Mouse (Mus musculus): ENCODE measurements around the gene Igf2bp3. TPM values are rescaled to one million over a fixed set of nuclear protein-coding genes. Genes with fewer than 3 reads are reported as not detected.
A peak's percentile ranks its signal among the peaks of the same experiment; 100 is the strongest.

Igf2bp3 gene
- polyA plus RNA-seq, 1 experiment from 2014 or later = 41.0 TPM

DNA sequence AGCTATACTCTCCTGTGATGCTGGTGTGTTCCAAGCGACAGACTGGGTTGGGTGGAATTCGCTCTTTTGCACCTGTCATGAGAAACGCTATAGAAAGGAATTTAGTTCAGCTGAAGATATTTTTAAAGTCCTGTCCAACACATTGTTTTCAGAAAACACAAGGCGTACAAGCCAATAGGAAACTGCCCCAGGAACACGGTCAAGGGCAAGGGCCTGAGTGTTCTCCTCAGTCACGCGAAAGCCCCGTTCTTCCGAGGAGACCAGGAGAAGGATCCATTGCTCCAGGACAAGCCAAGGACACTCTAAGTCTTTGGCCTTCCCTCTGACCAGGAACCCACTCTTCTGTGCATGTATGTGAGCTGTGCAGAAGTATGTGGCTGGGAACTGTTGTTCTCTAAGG lies 158.7 kb downstream of the Igf2bp3 start:
- no peak for ATAC-seq (ENCODE audit: low read depth)
- WGBS = 76% methylated on average over 9 of the region's 9 CpGs

DNA sequence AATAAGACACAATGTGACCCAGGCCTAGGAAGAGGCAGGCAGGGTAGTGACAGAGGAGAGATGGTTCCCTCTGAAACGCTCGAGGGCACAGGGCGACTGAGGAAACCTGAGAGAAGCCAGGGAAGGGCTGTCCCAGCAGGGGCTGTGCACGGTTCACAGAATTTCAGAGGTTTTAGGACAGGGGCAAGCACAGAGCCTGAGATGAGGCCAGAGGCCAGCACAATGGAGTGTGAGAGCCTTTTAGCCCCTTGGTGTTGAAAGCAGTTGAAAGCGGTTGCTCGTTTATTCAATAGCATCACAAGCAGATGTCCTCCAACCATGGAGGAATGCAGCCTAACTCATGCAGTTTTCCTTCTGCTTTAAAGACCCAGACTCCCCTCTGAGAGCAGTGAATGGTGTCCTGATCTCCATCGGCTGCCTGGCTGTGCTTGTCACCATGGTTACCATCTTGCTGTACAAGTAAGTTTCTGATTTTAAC lies 159.5 kb downstream of the Igf2bp3 start:
- H3K9ac ChIP-seq (ENCODE audit: low read length) = no peak overlapping the region
- no peaks in the 10 kb centered on the region for H3K36me3 ChIP-seq (ENCODE audit: control insufficient read depth, insufficient read depth, low read length)
- no peak overlapping the region for H3K4me3 ChIP-seq (ENCODE audit: low read length)
- H3K27me3 ChIP-seq (ENCODE audit: control insufficient read depth, insufficient read depth, low read depth, low read length) = no peaks in the 10 kb centered on the region
- no peaks in the 10 kb centered on the region for H3K4me1 ChIP-seq (replicated peaks; ENCODE audit: control insufficient read depth, insufficient read depth, low read length)
- no peak for ATAC-seq (ENCODE audit: low read depth)
- no peak overlapping the region for H3K4me2 ChIP-seq (ENCODE audit: low read depth, low read length)
- H3K9me3 ChIP-seq (ENCODE audit: control insufficient read depth, low read length) = no peaks in the 10 kb centered on the region
- 21% methylated on average over 7 of the region's 7 CpGs for WGBS
- H3K27ac ChIP-seq (ENCODE audit: low read length) = no peak overlapping the region

More for the DNA sequence above, 158.7 kb downstream of the Igf2bp3 start:
- no peaks in the 10 kb centered on the region for H3K4me1 ChIP-seq (replicated peaks; ENCODE audit: control insufficient read depth, insufficient read depth, low read length)
- no peaks in the 10 kb centered on the region for H3K27me3 ChIP-seq (ENCODE audit: control insufficient read depth, insufficient read depth, low read depth, low read length)
- H3K9ac ChIP-seq (ENCODE audit: low read length) = no peak overlapping the region
- no peaks in the 10 kb centered on the region for H3K9me3 ChIP-seq (ENCODE audit: control insufficient read depth, low read length)
- no peaks in the 10 kb centered on the region for H3K36me3 ChIP-seq (ENCODE audit: control insufficient read depth, insufficient read depth, low read length)
- no peak overlapping the region for H3K4me3 ChIP-seq (ENCODE audit: low read length)
- H3K27ac ChIP-seq (ENCODE audit: low read length) = no peak overlapping the region
- no peak overlapping the region for H3K4me2 ChIP-seq (ENCODE audit: low read depth, low read length)

DNA sequence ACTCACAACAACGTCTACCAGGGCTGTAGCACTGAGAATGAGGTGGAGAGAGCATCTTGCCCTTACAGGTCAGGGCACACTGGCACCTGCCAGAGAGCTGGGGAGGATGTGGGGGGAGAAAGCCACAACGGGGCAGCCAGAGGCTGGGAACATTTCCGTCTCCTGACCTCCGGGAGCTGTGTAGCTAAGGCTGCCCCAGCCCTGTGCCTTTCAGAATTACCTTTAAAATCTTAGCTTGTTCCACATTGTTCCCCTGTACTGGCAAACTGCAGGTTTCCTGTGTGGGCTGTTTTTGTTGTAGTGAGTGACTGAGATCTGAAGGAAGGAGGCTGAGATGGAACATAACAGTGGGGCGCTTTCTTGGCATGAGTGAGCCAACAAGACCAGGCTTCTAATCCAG lies 162.6 kb downstream of the Igf2bp3 start:
- Histone ChIP-seq H3K27ac (ENCODE audit: low read length) (no peak overlapping the region), H3K27me3 (ENCODE audit: control insufficient read depth, insufficient read depth, low read depth, low read length) (no peaks in the 10 kb centered on the region), H3K4me3 (ENCODE audit: low read length) (no peak overlapping the region), H3K36me3 (ENCODE audit: control insufficient read depth, insufficient read depth, low read length) (no peaks in the 10 kb centered on the region), H3K4me1 (replicated peaks; ENCODE audit: control insufficient read depth, insufficient read depth, low read length) (no peaks in the 10 kb centered on the region), H3K4me2 (ENCODE audit: low read depth, low read length) (no peak overlapping the region), H3K9ac (ENCODE audit: low read length) (no peak overlapping the region), H3K9me3 (ENCODE audit: control insufficient read depth, low read length) (no peaks in the 10 kb centered on the region)
- WGBS = 53% methylated on average over 5 of the region's 5 CpGs
- no peak for ATAC-seq (ENCODE audit: low read depth)

DNA sequence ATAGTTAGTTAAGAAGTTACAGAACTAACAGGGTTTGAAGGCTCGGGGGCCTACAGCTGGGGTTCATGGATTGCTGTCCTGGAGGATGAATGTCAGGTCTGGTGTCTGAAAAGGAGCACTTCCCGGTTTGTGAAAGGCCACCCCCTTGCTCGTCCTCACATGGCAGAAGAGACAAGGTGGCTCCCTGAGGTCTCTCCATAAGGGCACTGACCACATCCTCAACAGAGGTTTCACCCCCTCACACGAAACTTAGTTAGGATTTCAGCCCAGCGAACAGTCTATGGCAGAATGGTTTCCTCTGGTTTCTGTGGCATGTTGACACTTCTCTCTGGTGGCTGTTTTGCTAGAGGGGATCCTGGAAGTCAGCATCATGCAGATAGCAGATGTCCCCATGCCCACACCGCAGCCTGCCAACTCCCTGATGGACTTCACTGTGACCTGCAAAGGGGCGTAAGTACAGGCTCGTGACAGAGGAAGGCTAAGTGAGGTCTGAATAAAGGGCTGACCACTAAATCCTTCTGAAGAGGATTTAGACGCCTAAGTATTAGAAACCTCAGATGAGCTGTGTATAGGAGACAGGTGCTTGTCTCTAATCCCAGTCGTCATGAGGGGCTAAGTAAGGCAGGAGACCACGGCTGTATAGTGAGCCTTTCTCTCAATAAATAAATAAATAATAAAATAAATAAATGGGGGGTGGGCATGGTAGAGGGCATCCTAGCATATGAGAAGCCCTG lies 163.9 kb downstream of the Igf2bp3 start:
- WGBS = 68% methylated on average over 11 of the region's 11 CpGs
- H3K4me1 ChIP-seq (replicated peaks; ENCODE audit: control insufficient read depth, insufficient read depth, low read length) = no peaks in the 10 kb centered on the region
- no peak overlapping the region for H3K4me2 ChIP-seq (ENCODE audit: low read depth, low read length)
- no peaks in the 10 kb centered on the region for H3K27me3 ChIP-seq (ENCODE audit: control insufficient read depth, insufficient read depth, low read depth, low read length)
- H3K36me3 ChIP-seq (ENCODE audit: control insufficient read depth, insufficient read depth, low read length) = no peaks in the 10 kb centered on the region
- no peak overlapping the region for H3K9ac ChIP-seq (ENCODE audit: low read length)
- no peak overlapping the region for H3K27ac ChIP-seq (ENCODE audit: low read length)
- ATAC-seq (ENCODE audit: low read depth) = no peak
- no peak overlapping the region for H3K4me3 ChIP-seq (ENCODE audit: low read length)
- no peaks in the 10 kb centered on the region for H3K9me3 ChIP-seq (ENCODE audit: control insufficient read depth, low read length)

DNA sequence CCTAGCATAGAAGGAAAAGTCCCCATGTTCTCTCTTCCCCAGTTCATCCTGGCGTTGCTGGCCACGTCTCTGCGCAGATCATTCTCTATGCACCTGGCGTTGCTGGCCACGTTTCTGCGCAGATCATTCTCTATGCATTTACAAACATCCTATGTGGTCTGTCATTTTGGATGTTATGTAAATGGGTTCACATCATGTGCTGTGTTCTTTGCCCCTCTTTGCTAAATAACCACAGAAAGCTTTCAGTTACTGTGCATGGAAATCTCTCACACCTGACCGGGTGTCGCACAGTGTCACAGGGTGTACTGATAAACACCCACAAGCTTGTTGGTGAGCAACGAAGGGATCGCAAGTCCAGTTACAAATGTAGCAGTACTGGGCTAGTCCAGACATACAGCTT lies 166.4 kb downstream of the Igf2bp3 start:
- no peaks in the 10 kb centered on the region for H3K4me1 ChIP-seq (replicated peaks; ENCODE audit: control insufficient read depth, insufficient read depth, low read length)
- no peak overlapping the region for H3K4me2 ChIP-seq (ENCODE audit: low read depth, low read length)
- 83% methylated on average over 10 of the region's 10 CpGs for WGBS
- no peak overlapping the region for H3K9ac ChIP-seq (ENCODE audit: low read length)
- H3K4me3 ChIP-seq (ENCODE audit: low read length) = no peak overlapping the region
- H3K36me3 ChIP-seq (ENCODE audit: control insufficient read depth, insufficient read depth, low read length) = no peaks in the 10 kb centered on the region
- no peak overlapping the region for H3K27ac ChIP-seq (ENCODE audit: low read length)
- no peak for ATAC-seq (ENCODE audit: low read depth)
- H3K27me3 ChIP-seq (ENCODE audit: control insufficient read depth, insufficient read depth, low read depth, low read length) = no peaks in the 10 kb centered on the region
- H3K9me3 ChIP-seq (ENCODE audit: control insufficient read depth, low read length) = no peaks in the 10 kb centered on the region

DNA sequence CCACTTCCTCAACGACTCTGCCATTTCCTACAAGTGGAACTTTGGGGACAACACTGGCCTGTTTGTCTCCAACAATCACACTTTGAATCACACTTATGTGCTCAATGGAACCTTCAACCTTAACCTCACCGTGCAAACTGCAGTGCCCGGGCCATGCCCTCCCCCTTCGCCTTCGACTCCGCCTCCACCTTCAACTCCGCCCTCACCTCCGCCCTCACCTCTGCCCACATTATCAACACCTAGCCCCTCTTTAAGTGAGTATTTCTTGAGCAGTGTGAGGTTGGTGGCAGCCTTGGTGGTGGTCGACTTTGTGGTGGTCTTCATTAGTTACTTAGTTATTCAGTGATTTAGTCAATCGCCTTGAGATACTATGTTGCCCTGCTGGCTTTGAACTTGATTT lies 166.9 kb downstream of the Igf2bp3 start:
- ATAC-seq (ENCODE audit: low read depth) = no peak
- Histone ChIP-seq H3K9ac (ENCODE audit: low read length) (no peak overlapping the region), H3K36me3 (ENCODE audit: control insufficient read depth, insufficient read depth, low read length) (no peaks in the 10 kb centered on the region), H3K27ac (ENCODE audit: low read length) (no peak overlapping the region), H3K4me3 (ENCODE audit: low read length) (no peak overlapping the region), H3K9me3 (ENCODE audit: control insufficient read depth, low read length) (no peaks in the 10 kb centered on the region), H3K27me3 (ENCODE audit: control insufficient read depth, insufficient read depth, low read depth, low read length) (no peaks in the 10 kb centered on the region), H3K4me1 (replicated peaks; ENCODE audit: control insufficient read depth, insufficient read depth, low read length) (no peaks in the 10 kb centered on the region), H3K4me2 (ENCODE audit: low read depth, low read length) (no peak overlapping the region)
- WGBS = 60% methylated on average over 10 of the region's 10 CpGs

DNA sequence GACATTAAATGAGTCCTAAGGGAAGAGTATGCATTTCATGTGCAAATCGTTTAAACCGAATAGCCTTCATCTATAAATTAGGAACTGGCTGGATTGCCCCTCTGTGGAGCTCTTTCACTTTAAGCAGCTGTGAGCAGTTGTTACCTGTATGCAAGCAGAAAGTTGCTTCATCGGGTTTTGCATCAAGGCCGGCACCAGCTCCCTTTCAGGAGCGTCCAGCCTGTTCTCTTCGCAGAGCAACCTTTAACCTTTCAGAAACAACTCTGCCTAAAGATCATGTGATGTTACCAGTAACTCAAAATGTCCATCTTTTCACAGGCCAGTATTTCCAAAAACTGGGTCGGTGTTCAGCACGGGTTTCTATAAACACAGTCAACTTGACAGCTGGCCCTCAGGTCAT lies 167.8 kb downstream of the Igf2bp3 start:
- H3K27me3 ChIP-seq (ENCODE audit: control insufficient read depth, insufficient read depth, low read depth, low read length) = no peaks in the 10 kb centered on the region
- no peak overlapping the region for H3K9ac ChIP-seq (ENCODE audit: low read length)
- no peaks in the 10 kb centered on the region for H3K9me3 ChIP-seq (ENCODE audit: control insufficient read depth, low read length)
- no peaks in the 10 kb centered on the region for H3K4me1 ChIP-seq (replicated peaks; ENCODE audit: control insufficient read depth, insufficient read depth, low read length)
- no peaks in the 10 kb centered on the region for H3K36me3 ChIP-seq (ENCODE audit: control insufficient read depth, insufficient read depth, low read length)
- no peak overlapping the region for H3K27ac ChIP-seq (ENCODE audit: low read length)
- ATAC-seq (ENCODE audit: low read depth) = no peak
- H3K4me2 ChIP-seq (ENCODE audit: low read depth, low read length) = no peak overlapping the region
- no peak overlapping the region for H3K4me3 ChIP-seq (ENCODE audit: low read length)
- 71% methylated on average over 8 of the region's 8 CpGs for WGBS

DNA sequence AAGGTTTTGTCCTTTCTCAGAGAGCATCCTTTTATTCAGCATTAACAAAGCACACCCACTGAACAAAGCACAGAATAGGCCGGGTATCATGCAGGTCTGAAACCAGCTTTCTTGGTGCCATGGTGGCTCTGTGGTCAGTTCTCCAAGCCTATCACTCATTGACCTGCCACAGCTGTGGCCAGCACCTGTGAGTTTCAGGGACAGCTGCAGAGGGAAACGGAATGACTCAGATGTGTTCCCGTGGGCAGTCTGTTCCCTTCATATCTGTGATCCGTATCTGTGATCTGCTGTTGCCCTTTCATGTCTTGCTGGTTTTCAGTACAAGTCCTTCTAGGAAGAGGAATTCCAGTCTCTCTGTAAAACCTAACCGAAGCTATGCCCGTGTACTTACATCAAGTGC lies 168.3 kb downstream of the Igf2bp3 start:
- H3K4me3 ChIP-seq (ENCODE audit: low read length) = no peak overlapping the region
- WGBS = 63% methylated on average over 6 of the region's 6 CpGs
- no peaks in the 10 kb centered on the region for H3K4me1 ChIP-seq (replicated peaks; ENCODE audit: control insufficient read depth, insufficient read depth, low read length)
- no peaks in the 10 kb centered on the region for H3K27me3 ChIP-seq (ENCODE audit: control insufficient read depth, insufficient read depth, low read depth, low read length)
- H3K9ac ChIP-seq (ENCODE audit: low read length) = no peak overlapping the region
- H3K36me3 ChIP-seq (ENCODE audit: control insufficient read depth, insufficient read depth, low read length) = no peaks in the 10 kb centered on the region
- H3K9me3 ChIP-seq (ENCODE audit: control insufficient read depth, low read length) = no peaks in the 10 kb centered on the region
- no peak overlapping the region for H3K4me2 ChIP-seq (ENCODE audit: low read depth, low read length)
- ATAC-seq (ENCODE audit: low read depth) = no peak
- no peak overlapping the region for H3K27ac ChIP-seq (ENCODE audit: low read length)

DNA sequence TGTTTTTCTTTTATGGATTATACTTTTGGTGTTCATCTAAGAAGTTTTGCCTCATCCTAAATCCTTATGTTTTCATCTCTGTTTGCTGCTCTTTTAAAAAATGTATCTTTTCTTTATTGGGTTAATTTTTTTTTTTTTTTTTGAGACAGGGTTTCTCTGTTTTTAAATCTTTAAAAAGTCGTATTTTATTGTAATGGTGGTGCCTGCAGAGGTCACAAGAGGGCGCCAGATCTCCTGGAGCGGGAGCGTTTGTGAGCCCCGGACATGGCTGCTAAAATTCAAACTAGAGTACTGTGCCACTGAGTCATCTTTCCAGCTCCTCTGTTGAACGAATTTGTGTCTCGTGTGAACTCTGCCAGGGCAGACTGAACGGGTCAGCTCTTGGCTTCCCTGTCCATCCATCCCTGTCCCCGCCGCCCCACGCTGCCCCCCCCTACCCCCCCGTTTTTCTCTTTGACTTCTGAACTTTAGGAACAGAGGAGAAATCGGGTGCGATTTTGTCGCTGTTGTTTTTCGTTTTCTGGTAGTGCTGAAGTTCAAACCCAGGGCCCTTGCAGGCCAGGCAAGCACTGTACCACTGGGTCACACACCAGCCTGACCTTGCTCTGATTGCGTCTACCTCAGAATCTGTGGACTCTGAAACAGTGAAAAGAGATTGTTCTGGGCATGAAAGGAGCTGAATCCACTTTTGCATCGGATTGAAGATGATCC lies 175.1 kb downstream of the Igf2bp3 start:
- H3K9ac ChIP-seq (ENCODE audit: low read length) = peak overlapping the region; percentile 44
- ATAC-seq (ENCODE audit: low read depth) = no peak

More for the DNA sequence above, 175.1 kb downstream of the Igf2bp3 start:
- peak overlapping the region; percentile 44 for H3K4me3 ChIP-seq (ENCODE audit: low read length)
- WGBS = 10% methylated on average over 18 of the region's 18 CpGs
- no peaks in the 10 kb centered on the region for H3K9me3 ChIP-seq (ENCODE audit: control insufficient read depth, low read length)
- no peak overlapping the region for H3K27ac ChIP-seq (ENCODE audit: low read length)
- H3K27me3 ChIP-seq (ENCODE audit: control insufficient read depth, insufficient read depth, low read depth, low read length) = no peaks in the 10 kb centered on the region
- peaks cover 2% of the 10 kb centered on the region; the same call in 1 of the 2 replicates for H3K4me1 ChIP-seq (replicated peaks; ENCODE audit: control insufficient read depth, insufficient read depth, low read length)
- H3K36me3 ChIP-seq (ENCODE audit: control insufficient read depth, insufficient read depth, low read length) = no peaks in the 10 kb centered on the region
- H3K4me2 ChIP-seq (ENCODE audit: low read depth, low read length) = peak overlapping the region; percentile 54
